Mouse (Mus musculus) kidney, adult 2 months (tissue): ENCODE data around the gene 4933402D24Rik.

Experiments
- CTCF ChIP-seq: fragments of 200-500 bp; conservative IDR thresholded peaks from 2 replicates; pipeline ENCODE4 v1.5.1; 2011; ENCODE audit warnings: low read depth, mild to moderate bottlenecking, control low read depth, low read length, moderate library complexity, mixed read lengths; ENCODE audit not compliant: insufficient read depth, insufficient read length
- POLR2A ChIP-seq: fragments of 200-500 bp; IDR thresholded peaks from one replicate; pipeline ENCODE4 v1.6.1; 2011; ENCODE audit warnings: low read depth, low read length, control low read depth

DNA sequence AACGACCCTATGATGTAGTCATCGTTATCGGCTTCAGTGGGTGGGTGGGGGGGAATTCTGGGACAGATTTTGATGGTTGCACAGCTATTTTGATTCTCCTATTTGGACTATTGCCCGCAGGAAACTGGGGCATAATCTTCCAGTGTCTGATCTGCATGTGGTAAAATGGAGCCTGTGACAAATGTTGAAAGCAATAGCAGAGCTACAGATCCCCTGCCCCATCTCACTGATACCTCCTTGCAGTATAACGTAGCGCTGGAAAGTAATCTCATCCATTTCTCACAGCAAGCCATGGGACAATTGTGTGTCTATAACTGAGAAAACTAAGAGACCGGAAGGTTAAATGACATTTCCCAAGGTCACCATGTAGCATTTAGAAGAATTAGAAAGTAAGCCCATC, 4.7 kb downstream of the 4933402D24Rik start:
- no peak for TF ChIP-seq POLR2A
- no peak for TF ChIP-seq CTCF
